Mouse (Mus musculus): ENCODE results near the gene Gm156. TPM values are rescaled to one million over a fixed set of nuclear protein-coding genes. Genes with fewer than 3 reads are reported as not detected.
"Not testable (repeated sequence)": the region's sequence is repeated elsewhere in the genome, so short reads cannot be mapped to it uniquely, and the experiment has no call there.

Gene Gm156
- polyA plus RNA-seq (2015; fragmentation: Nextera tagmentation; extraction: Ambion mirVana): not detected in 2 replicates

DNA sequence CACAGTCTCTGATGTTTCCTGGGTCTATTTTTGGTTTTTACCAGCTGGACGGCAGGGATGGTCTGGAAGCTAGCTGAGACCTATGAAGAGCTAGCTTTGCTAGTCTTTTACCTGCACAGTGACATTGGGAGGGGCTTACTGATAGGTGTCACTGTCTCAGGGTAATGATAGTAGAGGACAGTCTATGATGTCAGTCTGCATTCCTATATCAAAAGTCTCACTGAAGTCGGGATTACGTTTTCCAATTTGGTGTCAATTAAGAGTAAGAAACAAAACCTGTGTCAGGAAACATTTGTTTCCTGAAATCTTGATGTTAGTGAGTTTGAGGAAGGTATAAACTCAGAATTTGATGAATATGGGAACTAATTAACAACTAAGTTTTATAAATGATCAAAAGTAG lies at the start of gene Gm156:
Gene Gm156 (minus strand): TSS at position 101 of the 400 bp plus-strand sequence.
- not testable (repeated sequence) for H3K9ac ChIP-seq; H3K4me2 ChIP-seq; H3K36me3 ChIP-seq; H3K27ac ChIP-seq; H3K27me3 ChIP-seq; ATAC-seq (ENCODE audit: low read depth); H3K4me3 ChIP-seq (replicated peaks); H3K9me3 ChIP-seq (replicated peaks); DNase-seq; H3K4me1 ChIP-seq (replicated peaks)
- 62% methylated on average over 3 of the region's 3 CpGs for WGBS (ENCODE audit: insufficient replicate concordance)

DNA sequence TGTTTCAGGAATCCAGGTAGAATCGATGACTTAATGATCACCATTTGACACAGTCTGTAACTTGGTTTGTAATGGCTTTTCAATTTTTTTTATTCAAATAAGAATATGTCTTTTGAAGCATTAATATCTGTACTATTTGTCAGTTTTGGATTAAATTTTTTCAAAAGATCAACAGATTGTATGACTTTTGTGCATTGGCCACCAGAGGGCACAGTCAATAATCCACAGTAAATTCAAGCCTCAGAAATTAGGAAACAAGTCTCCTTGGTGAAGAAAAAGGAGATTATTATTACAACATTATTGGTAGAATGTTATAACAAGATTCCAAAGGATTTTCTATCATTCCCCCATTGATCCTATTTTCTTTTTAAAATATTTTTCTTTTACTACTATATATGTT lies 41.5 kb upstream of the Gm156 start:
- ATAC-seq (ENCODE audit: low read depth): no peak
- Histone ChIP-seq H3K4me2 (no peak overlapping the region), H3K9ac (no peak overlapping the region), H3K27ac (no peak overlapping the region), H3K27me3 (no peaks in the 10 kb centered on the region), H3K4me3 (replicated peaks) (no peak overlapping the region), H3K9me3 (replicated peaks) (no peaks in the 10 kb centered on the region), H3K4me1 (replicated peaks) (no peaks in the 10 kb centered on the region), H3K36me3 (no peaks in the 10 kb centered on the region)
- WGBS (ENCODE audit: insufficient replicate concordance): 49% methylated on average over 1 of the region's 1 CpGs
- DNase-seq: no peak

DNA sequence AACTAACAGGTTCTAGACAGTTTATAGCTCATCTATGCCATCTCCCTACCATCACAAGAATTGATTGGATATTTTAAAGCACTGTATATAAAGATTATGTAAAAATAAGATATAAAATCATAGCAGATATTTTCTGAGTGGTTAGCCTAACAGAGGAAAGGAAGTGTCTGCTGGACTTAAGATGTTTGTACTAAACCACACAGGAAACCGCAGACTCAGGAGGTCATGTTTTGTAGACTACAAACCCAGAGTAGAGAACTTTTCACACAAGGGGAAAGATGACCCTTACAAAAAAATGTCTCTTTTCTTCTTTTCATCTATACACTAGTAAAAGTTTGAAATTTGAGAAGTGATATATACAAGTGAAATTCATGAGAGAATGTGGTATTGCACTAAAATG lies 39.9 kb upstream of the Gm156 start:
- 34% methylated on average over 1 of the region's 1 CpGs for WGBS (ENCODE audit: insufficient replicate concordance)
- Histone ChIP-seq H3K27me3 (no peaks in the 10 kb centered on the region), H3K9me3 (replicated peaks) (no peaks in the 10 kb centered on the region), H3K4me2 (no peak overlapping the region), H3K4me3 (replicated peaks) (no peak overlapping the region), H3K9ac (no peak overlapping the region), H3K36me3 (no peaks in the 10 kb centered on the region), H3K4me1 (replicated peaks) (no peaks in the 10 kb centered on the region), H3K27ac (no peak overlapping the region)
- no peak for DNase-seq
- ATAC-seq (ENCODE audit: low read depth): no peak

- ATAC-seq (ENCODE audit: low read depth) (no peak), DNase-seq (no peak)
- H3K27ac ChIP-seq: no peak overlapping the region
- no peaks in the 10 kb centered on the region for H3K9me3 ChIP-seq (replicated peaks)
- no peaks in the 10 kb centered on the region for H3K27me3 ChIP-seq
- no peaks in the 10 kb centered on the region for H3K4me1 ChIP-seq (replicated peaks)
- no peak overlapping the region for H3K9ac ChIP-seq
- no peak overlapping the region for H3K4me2 ChIP-seq
- no peaks in the 10 kb centered on the region for H3K36me3 ChIP-seq
- WGBS (ENCODE audit: insufficient replicate concordance): 49% methylated on average over 3 of the region's 3 CpGs
- no peak overlapping the region for H3K4me3 ChIP-seq (replicated peaks)
These were observed 33.7 kb upstream of the Gm156 start for GRCm38 (mm10) chr6:129817731-129818130.

DNA sequence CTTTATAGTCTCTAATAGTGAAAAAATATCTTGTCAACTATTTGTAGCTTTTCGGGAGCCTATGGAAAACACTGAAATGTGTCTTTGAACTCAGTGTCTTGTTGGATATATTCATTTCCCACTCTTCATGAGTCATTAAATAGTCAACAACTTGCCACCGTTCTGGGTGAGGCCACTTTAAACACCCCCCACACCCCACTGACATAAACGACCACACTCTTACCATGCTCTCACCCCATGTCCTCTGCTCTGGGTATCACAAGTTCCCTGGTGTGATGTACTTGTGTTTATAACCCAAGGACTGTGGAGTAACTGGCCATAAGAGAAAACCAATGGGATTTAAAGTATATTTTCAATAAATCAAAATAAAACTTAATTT lies 36.4 kb downstream of the Gm156 start:
- no peak for DNase-seq
- Histone ChIP-seq H3K4me2 (no peak overlapping the region), H3K4me1 (replicated peaks) (no peaks in the 10 kb centered on the region), H3K27ac (no peak overlapping the region), H3K4me3 (replicated peaks) (no peak overlapping the region), H3K9me3 (replicated peaks) (no peaks in the 10 kb centered on the region), H3K9ac (no peak overlapping the region), H3K27me3 (no peaks in the 10 kb centered on the region), H3K36me3 (no peaks in the 10 kb centered on the region)
- ATAC-seq (ENCODE audit: low read depth): no peak
- WGBS (ENCODE audit: insufficient replicate concordance): 44% methylated on average over 3 of the region's 3 CpGs

DNA sequence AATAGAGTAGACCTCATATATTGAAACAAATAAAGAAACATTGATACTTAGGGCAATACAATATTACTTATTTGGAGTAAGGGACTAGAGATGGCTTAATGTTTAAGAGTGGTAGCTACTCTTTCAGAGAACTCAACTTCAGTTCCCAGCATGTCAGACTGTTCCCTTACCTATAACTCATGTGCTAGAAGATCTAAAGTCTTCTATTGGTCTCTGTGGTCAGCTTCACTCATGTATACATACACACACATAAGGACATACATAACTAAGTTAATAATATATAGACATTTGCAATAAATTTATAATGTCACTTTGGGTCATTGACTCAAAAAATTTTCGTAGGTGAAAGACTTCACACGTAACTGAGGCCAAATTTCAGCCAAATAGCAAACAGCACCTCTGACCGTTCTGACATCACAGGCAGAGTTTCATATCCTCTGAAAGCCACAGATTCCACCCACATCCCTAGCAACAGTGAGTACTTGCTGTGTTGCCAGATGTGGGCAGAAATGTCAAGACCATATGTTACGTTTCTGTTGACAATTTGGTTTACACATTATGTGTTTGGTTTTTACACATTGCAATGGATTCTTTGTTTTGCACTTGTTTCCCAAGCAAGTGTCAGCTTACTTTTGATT lies 36.9 kb downstream of the Gm156 start:
- 50% methylated on average over 4 of the region's 4 CpGs for WGBS (ENCODE audit: insufficient replicate concordance)
- Histone ChIP-seq H3K9ac (no peak overlapping the region), H3K27ac (no peak overlapping the region), H3K4me3 (replicated peaks) (no peak overlapping the region), H3K36me3 (no peaks in the 10 kb centered on the region), H3K9me3 (replicated peaks) (no peaks in the 10 kb centered on the region), H3K4me1 (replicated peaks) (no peaks in the 10 kb centered on the region), H3K27me3 (no peaks in the 10 kb centered on the region), H3K4me2 (no peak overlapping the region)
- DNase-seq (no peak), ATAC-seq (ENCODE audit: low read depth) (no peak)

DNA sequence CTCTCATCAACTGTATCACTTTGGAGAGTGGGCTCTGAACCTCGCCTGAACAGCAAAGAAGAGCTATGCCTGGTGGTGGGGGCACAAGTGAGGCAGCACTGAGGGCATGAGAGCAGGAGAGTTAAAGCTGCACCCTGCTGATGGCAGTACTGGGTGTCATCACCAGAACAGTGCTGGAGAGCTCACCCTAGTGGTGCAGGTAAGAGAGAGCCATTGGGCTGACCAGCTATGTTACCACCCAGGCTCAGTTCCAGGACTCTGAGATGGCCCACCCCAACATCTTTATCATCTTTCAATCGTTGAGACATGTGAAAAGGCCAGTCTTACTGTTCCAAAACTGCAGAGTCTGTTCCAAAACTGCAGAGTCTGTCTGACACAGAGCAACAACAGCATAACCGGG lies 37.9 kb downstream of the Gm156 start:
- Histone ChIP-seq H3K9ac (no peak overlapping the region), H3K27ac (no peak overlapping the region), H3K4me2 (no peak overlapping the region), H3K36me3 (no peaks in the 10 kb centered on the region), H3K27me3 (no peaks in the 10 kb centered on the region), H3K4me3 (replicated peaks) (no peak overlapping the region), H3K9me3 (replicated peaks) (no peaks in the 10 kb centered on the region), H3K4me1 (replicated peaks) (no peaks in the 10 kb centered on the region)
- DNase-seq (no peak), ATAC-seq (ENCODE audit: low read depth) (no peak)
- WGBS (ENCODE audit: insufficient replicate concordance): 40% methylated on average over 3 of the region's 3 CpGs

- ATAC-seq (ENCODE audit: low read depth) (no peak), DNase-seq (no peak)
- H3K27ac ChIP-seq: no peak within 1 kb of the TSS
- H3K4me3 ChIP-seq (replicated peaks): no peak within 1 kb of the TSS
- no peaks in the 10 kb centered on the region for H3K27me3 ChIP-seq
- H3K9me3 ChIP-seq (replicated peaks): no peaks in the 10 kb centered on the region
- 32% methylated on average over 2 of the region's 2 CpGs for WGBS (ENCODE audit: insufficient replicate concordance)
- no peaks in the 10 kb centered on the region for H3K36me3 ChIP-seq
- H3K4me1 ChIP-seq (replicated peaks): no peaks in the 10 kb centered on the region
- H3K9ac ChIP-seq: no peak within 1 kb of the TSS
- no peak within 1 kb of the TSS for H3K4me2 ChIP-seq
These were observed 43.9 kb downstream of the Gm156 start, which contains the start of gene Klri2 for GRCm38 (mm10) chr6:129740069-129740721. Gene Klri2, minus strand, starts transcription at chr6:129740484.

DNA sequence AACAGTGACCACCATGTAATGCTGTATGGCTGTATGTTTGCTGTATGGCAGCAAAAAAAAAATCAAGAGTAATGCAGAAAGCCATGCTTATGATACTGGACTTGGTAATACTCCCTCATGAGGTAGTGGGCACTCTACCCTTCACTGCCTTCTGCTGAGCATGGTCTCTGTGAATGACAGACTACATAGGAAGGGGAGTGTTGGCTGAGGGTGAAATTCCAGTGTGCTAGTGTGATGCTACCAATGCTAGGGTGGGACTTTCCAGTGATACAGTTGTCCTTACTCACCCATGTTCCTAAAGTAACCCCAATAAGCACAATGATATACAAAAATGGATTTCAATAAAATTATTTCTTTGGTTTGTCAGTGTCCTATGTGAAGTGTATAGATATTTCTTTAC lies 47.7 kb downstream of the Gm156 start:
- Histone ChIP-seq H3K36me3 (no peaks in the 10 kb centered on the region), H3K4me1 (replicated peaks) (no peaks in the 10 kb centered on the region), H3K27ac (no peak overlapping the region), H3K4me2 (no peak overlapping the region), H3K27me3 (no peaks in the 10 kb centered on the region), H3K9ac (no peak overlapping the region), H3K4me3 (replicated peaks) (no peak overlapping the region), H3K9me3 (replicated peaks) (no peaks in the 10 kb centered on the region)
- ATAC-seq (ENCODE audit: low read depth) (no peak), DNase-seq (no peak)

GRCm38 (mm10) chr6:129727237-129727636 lies 56.8 kb downstream of the Gm156 start:
- Histone ChIP-seq H3K4me2 (no peak overlapping the region), H3K4me3 (replicated peaks) (no peak overlapping the region), H3K27ac (no peak overlapping the region), H3K4me1 (replicated peaks) (no peaks in the 10 kb centered on the region), H3K9me3 (replicated peaks) (no peaks in the 10 kb centered on the region), H3K9ac (no peak overlapping the region), H3K36me3 (no peaks in the 10 kb centered on the region), H3K27me3 (no peaks in the 10 kb centered on the region)
- ATAC-seq (ENCODE audit: low read depth) (no peak), DNase-seq (no peak)
- WGBS (ENCODE audit: insufficient replicate concordance): 56% methylated on average over 1 of the region's 1 CpGs

DNA sequence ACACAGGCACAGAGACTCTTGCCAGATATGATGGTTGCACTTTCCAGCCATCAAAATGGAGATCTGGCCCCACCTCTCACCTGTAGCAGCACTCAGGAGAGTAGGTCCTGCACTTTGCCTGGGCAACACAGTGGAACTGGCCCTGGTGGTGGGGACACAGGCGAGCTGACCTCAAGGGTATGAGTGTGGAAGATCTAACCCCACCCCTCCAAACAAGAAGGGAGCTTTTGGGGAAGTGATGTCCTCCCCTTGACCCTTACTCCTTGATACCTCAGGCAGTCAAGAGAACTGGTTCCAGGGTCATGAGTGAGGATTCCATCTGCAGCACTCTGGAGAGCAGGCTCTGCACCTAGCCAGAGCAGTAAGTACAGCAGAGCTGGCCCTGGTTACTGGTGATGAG lies 62.7 kb downstream of the Gm156 start:
- 34% methylated on average over 1 of the region's 1 CpGs for WGBS (ENCODE audit: insufficient replicate concordance)
- Histone ChIP-seq H3K36me3 (no peaks in the 10 kb centered on the region), H3K9ac (no peak overlapping the region), H3K27me3 (no peaks in the 10 kb centered on the region), H3K4me1 (replicated peaks) (no peaks in the 10 kb centered on the region), H3K4me3 (replicated peaks) (no peak overlapping the region), H3K27ac (no peak overlapping the region), H3K9me3 (replicated peaks) (no peaks in the 10 kb centered on the region), H3K4me2 (no peak overlapping the region)
- ATAC-seq (ENCODE audit: low read depth) (no peak), DNase-seq (no peak)

DNA sequence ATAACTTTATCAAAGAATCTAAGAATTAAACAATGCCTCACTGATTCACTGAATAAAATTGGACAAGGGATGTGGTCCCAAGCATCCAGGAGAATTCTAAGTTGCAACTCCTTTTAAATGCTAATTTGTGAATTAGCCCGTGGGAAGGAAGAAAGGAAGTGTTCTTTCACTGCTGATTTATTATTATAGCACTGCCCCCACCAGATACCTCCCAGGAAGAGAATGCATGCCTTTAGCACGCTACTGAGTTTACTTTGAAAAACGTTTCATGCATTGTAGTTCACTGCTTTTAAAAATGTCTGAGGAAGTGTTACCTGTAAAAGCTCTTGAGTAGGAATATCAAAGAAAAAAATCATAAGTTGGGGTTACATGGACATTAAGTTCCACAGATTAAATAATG lies 63.6 kb downstream of the Gm156 start:
- no peak overlapping the region for H3K4me3 ChIP-seq (replicated peaks)
- H3K36me3 ChIP-seq: no peaks in the 10 kb centered on the region
- no peaks in the 10 kb centered on the region for H3K9me3 ChIP-seq (replicated peaks)
- DNase-seq: no peak
- H3K4me2 ChIP-seq: no peak overlapping the region
- ATAC-seq (ENCODE audit: low read depth): no peak
- H3K27me3 ChIP-seq: no peaks in the 10 kb centered on the region
- no peak overlapping the region for H3K9ac ChIP-seq
- WGBS (ENCODE audit: insufficient replicate concordance): 17% methylated on average over 3 of the region's 3 CpGs
- no peak overlapping the region for H3K27ac ChIP-seq
- H3K4me1 ChIP-seq (replicated peaks): no peaks in the 10 kb centered on the region

Measured in liver, embryonic 13.5 days (tissue).